1 mouse cellular context compared by ENCODE assay signal in the genomic region with DNA sequence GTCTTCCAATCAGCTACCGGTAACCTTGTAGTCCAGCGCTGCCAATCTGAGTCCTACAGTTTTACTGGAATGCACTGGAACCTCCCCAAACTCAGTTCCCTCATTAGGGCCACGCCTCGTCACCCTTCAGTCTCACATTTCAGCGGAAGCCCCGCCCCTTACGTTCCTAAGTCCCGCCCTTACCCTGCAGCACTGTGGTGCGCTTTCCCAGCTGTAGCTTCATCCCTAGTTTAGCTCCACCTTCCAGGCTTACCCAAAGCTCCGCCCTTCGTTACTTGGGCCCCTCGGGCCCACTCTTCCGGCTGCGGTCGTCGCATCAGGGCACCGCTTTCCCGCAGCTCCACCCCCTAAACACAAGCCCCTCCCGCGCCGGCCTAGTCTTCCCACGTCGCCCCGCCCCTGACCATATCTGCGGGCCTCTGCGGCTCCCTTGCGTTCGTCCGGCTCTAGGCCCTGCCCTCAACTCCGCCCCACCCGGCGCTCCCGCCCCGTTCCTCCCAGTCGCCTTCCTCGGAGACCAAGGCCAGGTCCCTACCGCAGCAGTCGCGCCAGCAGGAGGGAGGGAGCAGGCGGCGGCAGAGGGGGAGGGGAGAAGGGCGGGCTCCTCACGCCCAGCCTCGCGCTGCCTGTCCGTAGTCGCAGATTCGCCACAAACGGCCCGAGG.
TF ChIP-seq lines count a peak whose summit lies in the region.

No protein-coding gene starts in this region.

TF ChIP-seq in CH12.LX, 34 proteins besides CTCF, POLR2A, EP300 and RAD21:
- TF ChIP-seq NELFE (IDR thresholded peaks at IDR 0.05; ENCODE audit: low read depth, low read length) (peak; percentile 29), USF2 (conservative IDR thresholded peaks at IDR 0.05; ENCODE audit: low read depth, low read length) (no peak), MXI1 (IDR thresholded peaks at IDR 0.05; ENCODE audit: low read depth, low read length) (peak; percentile 16; the same call in 1 of the 2 replicates), TCF12 (IDR thresholded peaks at IDR 0.05; ENCODE audit: low read depth, low read length) (peak; percentile 30; the same call in 1 of the 2 replicates), MYC (IDR thresholded peaks at IDR 0.05; ENCODE audit: low read depth, low read length) (peak; percentile 47; the same call in 1 of the 2 replicates), TBP (conservative IDR thresholded peaks at IDR 0.05; ENCODE audit: low read depth, low read length) (peak; percentile 67; the same call in 1 of the 2 replicates), ZMIZ1 (IDR thresholded peaks at IDR 0.05; ENCODE audit: low read depth, low read length) (peak; percentile 68), SIN3A (IDR thresholded peaks at IDR 0.05; ENCODE audit: low read length) (peak; percentile 46; the same call in 1 of the 2 replicates), E2F4 (IDR thresholded peaks at IDR 0.05; ENCODE audit: insufficient replicate concordance, low read depth, low read length) (no peak; the same call in 1 of the 2 replicates), ELF1 (IDR thresholded peaks at IDR 0.05; ENCODE audit: low read depth, low read length) (peak; percentile 84), ZC3H11A (IDR thresholded peaks at IDR 0.05; ENCODE audit: low read depth, low read length) (no peak), CHD2 (IDR thresholded peaks at IDR 0.05; ENCODE audit: low read length) (peak; percentile 92), MAZ (IDR thresholded peaks at IDR 0.05; ENCODE audit: low read depth, low read length) (peak; percentile 84), BHLHE40 (IDR thresholded peaks at IDR 0.05; ENCODE audit: low read depth, low read length) (0 out of 2 replicates have a peak, but pooled peaks have one; percentile 19), ZKSCAN1 (IDR thresholded peaks at IDR 0.05; ENCODE audit: borderline replicate concordance, low read depth, low read length) (no peak), KAT2A (IDR thresholded peaks at IDR 0.05; ENCODE audit: insufficient replicate concordance, low read length) (no peak), ETS1 (conservative IDR thresholded peaks at IDR 0.05; ENCODE audit: low read depth, low read length) (0 out of 2 replicates have a peak, but pooled peaks have one; percentile 14), POLR2AphosphoS2 (IDR thresholded peaks at IDR 0.05; ENCODE audit: low read depth, low read length) (no peak)
